Mouse (Mus musculus) erythroblast, adult 5-6 weeks (primary cell): Measurements from ENCODE around the gene Drd3. TPM values are rescaled to one million over a fixed set of nuclear protein-coding genes. Genes with fewer than 3 reads are reported as not detected.

ENCODE experiments used
- ATAC-seq: replicated peaks from 2 replicates; pipeline ENCODE4 v1.8.0; 2016; ENCODE audit warnings: moderate number of reproducible peaks, mild to moderate bottlenecking, moderate TSS enrichment, inconsistent platforms; ENCODE audit not compliant: poor library complexity, low FRiP score, severe bottlenecking
- total RNA-seq, 2 experiments: library from RNA; stranded (forward) in 1 of 2; stranded (reverse) in 1 of 2; fragments of 150-400 nt in 1 of 2; fragments of 200-764, 138-1000 nt in 1 of 2; gene quantifications; 2 replicates each; pipeline versions ENCODE4 v1.2.3 to v1.2.4; 2015 to 2017; ENCODE audit warnings: low replicate concordance in 2 of 2

The Drd3 gene
- total RNA-seq (2015; ENCODE audit: low replicate concordance) (not detected in 2 replicates), total RNA-seq (2017; ENCODE audit: low replicate concordance) (not detected in 2 replicates)

GRCm38 (mm10) chr16:43753751-43754150, at the start of gene Drd3:
Drd3 (plus strand) TSS chr16:43754026.
- no peak for ATAC-seq

GRCm38 (mm10) chr16:43708335-43709061, 45.3 kb upstream of the Drd3 start:
- no peak for ATAC-seq

GRCm38 (mm10) chr16:43709062-43709413, 44.8 kb upstream of the Drd3 start:
- ATAC-seq = no peak

DNA sequence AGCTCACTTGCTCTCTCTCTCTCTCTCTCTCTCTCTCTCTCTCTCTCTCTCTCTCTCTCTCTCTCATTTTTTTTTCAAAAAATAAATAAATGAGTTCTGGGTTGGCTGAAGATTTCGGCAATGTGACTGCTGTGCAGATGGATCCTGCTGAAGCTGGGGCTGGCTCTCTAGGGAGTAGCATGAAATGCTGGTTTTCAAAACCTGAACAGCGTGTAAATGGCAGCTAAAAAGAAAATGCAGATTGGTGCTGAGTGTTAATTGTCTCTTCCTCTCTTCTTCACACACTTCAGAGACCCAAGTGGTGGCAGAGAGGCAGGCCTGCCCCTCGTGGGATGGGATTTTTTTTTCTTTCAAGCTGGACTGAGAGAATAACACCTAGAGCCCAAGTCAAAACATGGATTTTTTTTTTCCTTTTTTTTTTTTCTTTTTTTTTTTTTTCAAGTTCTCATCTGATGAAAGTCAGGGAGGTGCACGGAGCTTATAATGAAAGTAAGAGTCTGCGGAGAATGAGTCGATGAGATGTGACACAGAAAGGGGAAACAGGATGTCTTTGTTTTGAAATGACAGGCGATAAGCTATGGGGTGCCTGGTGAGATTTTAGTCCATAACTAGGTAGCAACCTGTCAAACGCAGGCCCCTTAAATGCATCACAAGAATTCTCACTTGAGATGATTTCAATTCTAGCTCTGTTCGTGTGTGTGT, 44.2 kb upstream of the Drd3 start:
- no peak for ATAC-seq

- no peak for ATAC-seq
Observed at GRCm38 (mm10) chr16:43710134-43710475, 43.7 kb upstream of the Drd3 start.

- no peak for ATAC-seq
Observed at GRCm38 (mm10) chr16:43710651-43711050, 43.2 kb upstream of the Drd3 start.

GRCm38 (mm10) chr16:43711361-43711760, 42.5 kb upstream of the Drd3 start:
- no peak for ATAC-seq

- no peak for ATAC-seq
Observed at GRCm38 (mm10) chr16:43724444-43724843, 29.4 kb upstream of the Drd3 start.

DNA sequence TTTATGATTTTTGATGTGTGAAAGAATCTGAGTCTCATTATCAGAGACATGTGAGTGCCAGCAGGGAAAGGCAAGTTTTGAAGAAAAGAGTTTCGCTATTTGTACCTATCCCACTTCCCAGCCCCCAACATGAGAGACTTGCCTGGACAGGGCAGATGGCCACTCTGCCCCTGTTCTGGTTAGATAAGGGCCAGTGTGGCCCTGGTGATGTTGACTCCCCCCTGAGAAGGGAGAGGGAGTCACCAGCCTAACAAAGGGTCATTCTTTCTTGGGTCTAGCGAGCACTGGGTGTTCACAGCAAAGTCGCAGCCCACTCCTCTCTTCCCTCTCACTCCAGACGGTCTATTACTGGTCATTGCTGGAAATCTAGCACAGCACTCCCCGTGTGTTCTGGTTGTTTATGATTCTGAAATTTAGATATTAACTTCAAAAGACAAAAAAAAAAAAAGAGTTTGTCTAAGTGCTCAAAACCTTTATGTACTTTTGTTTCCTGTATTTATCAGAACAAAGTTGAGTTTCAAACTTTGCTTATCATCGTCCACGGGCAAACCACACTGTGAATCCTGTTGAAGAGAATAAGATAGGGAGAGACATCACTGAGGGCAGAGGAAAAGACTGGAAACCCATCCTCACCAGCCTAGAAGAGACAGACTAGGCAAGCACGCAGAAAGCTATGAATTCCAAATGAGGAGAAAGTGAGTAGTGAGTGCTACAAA, 24.2 kb upstream of the Drd3 start:
- ATAC-seq = no peak

GRCm38 (mm10) chr16:43730281-43730680, 23.5 kb upstream of the Drd3 start:
- no peak for ATAC-seq

- no peak for ATAC-seq
Observed at GRCm38 (mm10) chr16:43732496-43732895, 21.3 kb upstream of the Drd3 start.

DNA sequence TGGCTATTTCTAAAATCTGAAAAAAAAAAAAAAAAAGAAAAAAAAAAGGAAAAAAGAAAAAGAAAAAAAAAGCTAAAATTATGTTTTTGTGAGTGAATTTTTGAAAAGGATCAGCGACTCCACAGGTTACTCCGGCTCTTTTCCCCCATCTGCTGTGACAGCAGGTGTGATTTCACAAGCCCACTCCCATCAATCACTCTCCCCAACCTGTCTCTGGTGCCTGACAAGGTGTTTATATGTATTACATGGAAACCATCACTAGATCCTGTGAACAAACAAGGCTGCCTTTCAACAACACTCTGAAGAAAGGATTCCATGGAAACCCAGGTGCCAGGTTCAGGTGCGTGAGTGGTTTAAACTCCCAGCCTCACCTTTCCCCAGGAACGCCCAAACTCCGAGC, 20.9 kb upstream of the Drd3 start:
- ATAC-seq = no peak

DNA sequence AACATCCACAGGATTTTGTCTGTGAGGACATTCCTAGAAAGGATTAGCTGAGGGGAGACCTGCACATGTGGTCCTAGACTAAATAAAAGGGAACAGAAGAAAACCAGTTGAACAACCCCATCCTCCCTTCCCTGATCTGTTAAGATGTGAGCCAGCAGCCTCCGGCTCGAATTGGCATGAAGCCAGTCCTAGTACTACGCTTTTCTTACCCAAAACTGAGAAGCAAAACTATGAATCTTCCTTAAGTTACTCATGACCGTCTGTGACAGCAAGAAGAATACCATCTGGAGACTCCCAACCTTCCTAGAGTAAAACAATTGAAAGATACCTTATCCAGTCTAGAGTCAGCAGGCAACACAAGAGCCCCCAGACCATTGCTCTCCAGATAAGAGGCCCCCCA, 15.9 kb upstream of the Drd3 start:
- no peak for ATAC-seq

- no peak for ATAC-seq
Observed at GRCm38 (mm10) chr16:43740936-43741335, 12.9 kb upstream of the Drd3 start.

DNA sequence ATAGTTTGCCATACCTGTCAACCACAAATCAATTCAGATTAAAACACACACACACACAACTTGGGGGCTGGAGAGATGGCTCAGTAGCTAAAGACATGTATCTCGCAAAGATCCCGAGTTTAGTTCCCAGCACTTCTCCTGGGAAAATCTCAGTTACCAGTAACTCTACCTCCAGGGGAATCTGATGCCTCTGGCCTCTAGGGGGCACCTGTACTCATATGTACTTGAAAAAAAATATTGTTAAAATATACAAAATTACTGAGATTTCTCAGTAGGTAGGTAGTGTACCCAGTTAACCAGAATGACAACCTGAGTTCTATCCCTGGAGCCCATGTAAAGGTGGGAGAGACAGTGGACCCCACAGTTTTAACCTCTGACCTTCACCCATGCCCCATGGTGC, 5.4 kb upstream of the Drd3 start:
- ATAC-seq = no peak

GRCm38 (mm10) chr16:43752900-43753299, 926 bp upstream of the Drd3 start:
- ATAC-seq = no peak

- ATAC-seq = no peak
Observed at GRCm38 (mm10) chr16:43772358-43772757, 18.5 kb downstream of the Drd3 start.

DNA sequence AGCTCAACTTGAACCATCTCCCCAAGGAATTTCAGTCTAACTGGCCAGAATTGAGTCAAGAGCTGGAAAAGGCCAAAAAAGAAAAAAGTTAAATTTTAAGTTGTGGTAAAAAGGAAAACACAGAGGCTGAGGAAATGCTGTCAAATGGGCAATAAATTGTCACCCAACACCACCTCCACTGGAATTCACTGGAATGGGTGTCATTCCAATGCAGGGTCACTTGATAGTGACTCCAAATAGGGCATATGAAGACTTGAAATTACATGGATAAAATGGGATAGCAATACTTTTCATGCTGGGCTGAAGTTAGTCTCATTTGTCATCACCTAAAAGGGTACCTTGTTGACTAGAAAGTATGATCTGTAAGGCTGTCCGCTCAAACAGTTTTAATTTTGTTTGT, 18.9 kb downstream of the Drd3 start:
- no peak for ATAC-seq

DNA sequence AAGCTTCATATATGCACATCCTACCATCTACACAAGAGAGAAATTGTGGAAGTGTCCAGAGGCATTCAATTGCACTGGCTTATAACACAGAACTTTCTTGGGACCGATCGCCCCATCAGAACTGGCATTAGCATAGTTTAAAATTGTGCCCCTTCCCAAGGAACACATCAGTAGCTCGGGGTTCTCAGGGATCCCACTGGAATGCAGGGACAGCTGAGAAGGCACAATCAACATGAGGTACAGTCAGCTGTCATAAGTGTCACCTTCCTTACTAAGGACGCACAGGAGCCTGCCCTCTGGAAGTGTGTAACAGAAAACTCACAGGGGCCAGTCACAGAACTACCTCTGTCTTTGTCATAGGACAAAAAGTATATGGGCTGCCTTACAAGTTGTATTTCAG, 19.7 kb downstream of the Drd3 start:
- no peak for ATAC-seq

DNA sequence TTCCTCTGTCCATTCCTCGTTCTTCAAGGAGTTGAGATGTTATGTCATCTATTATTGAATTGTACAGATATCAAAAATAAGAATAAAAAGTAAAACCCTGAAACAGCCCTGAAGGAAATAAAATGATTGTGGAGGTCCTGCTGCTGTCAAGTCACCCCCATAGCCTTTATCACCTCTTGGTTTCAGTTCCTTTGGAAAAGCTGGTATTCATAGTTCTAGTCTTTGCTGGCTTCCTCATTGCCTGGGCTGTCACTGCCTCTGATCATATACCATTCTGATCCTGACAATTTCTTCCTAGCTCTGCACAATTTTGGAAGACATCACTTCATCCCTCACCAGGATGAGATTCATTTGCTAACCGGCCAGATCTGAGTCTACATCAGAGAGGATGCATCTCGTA, 23.1 kb downstream of the Drd3 start:
- ATAC-seq = no peak

- ATAC-seq = no peak
Observed at GRCm38 (mm10) chr16:43799541-43799940, 45.7 kb downstream of the Drd3 start.
